Mouse (Mus musculus): ENCODE data around the gene Cog3. TPM values are rescaled to one million over a fixed set of nuclear protein-coding genes. Genes with fewer than 3 reads are reported as not detected.

The Cog3 gene
- total RNA-seq, 2 experiments from 2014 or later, result 13.4 to 14.8 TPM

- peak; percentile 26 to 35 for DNase-seq
- intact Hi-C loops (cut with DNase I), result loop anchor here (1.0 kb wide), 1 partner anchor 39 kb away; no protein-coding TSS in a partner anchor
Observed at GRCm38 (mm10) chr14:75761028-75761805, 6.9 kb upstream of the Cog3 start.

GRCm38 (mm10) chr14:75758401-75758800 is 4.1 kb upstream of the Cog3 start:
- intact Hi-C loops (cut with DNase I), result loop anchor here (10.0 kb wide), 1 partner anchor 474 kb away; the partner anchor contains the start of gene Zc3h13
- DNase-seq, result no peak

DNA sequence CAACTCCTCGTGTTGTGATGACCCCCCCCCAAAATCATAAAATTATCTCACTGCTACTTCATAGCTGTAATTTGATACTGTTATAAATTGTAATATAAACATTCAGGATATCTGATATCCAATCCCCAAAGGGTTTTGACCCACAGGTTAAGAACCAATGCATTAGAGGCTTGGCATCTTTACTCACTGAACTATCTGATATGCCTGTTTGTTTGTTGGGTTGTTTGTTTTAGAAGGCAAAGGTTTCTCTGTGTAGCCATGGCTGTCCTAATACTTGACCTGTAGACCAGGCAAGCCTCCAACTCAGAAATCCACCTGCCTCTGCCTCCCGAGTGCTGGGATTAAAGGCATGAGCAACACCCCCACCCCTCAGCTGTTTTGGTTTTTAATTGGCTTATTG is 3.5 kb upstream of the Cog3 start:
- intact Hi-C loops (cut with DNase I), result loop anchor here (10.0 kb wide), 1 partner anchor 473 kb away; the partner anchor contains the start of gene Zc3h13
- no peak for DNase-seq

- intact Hi-C loops (cut with DNase I), result loop anchor here (10.0 kb wide), 1 partner anchor 472 kb away; the partner anchor contains the start of gene Zc3h13
- DNase-seq, result no peak
Observed at GRCm38 (mm10) chr14:75756971-75757370, 2.7 kb upstream of the Cog3 start.

DNA sequence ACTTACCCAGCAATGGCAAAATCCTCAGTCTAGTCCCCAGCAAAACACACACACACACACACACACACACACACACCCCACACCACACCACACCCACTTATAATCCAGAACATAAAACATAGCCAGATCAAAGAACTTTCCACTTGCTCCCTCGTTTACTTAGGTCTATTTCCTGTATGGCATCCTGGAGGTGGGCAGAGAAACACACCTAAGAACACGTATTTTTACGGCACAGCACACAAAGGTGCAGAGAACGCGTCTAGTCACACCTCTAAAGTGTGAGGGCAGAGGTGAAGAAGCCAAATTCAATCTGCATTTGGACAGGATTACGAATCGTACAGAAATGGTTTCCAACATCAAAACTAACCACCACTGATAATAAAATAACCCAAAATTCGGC is 1.1 kb downstream of the Cog3 start:
- no peak for DNase-seq
- intact Hi-C loops (cut with DNase I), result loop anchor here (10.0 kb wide), 1 partner anchor 468 kb away; the partner anchor contains the start of gene Zc3h13

- no peak for DNase-seq
- intact Hi-C loops (cut with DNase I), result loop anchor here (10.0 kb wide), 1 partner anchor 466 kb away; the partner anchor contains the start of gene Zc3h13
Observed at GRCm38 (mm10) chr14:75751040-75751439, 3.3 kb downstream of the Cog3 start.

GRCm38 (mm10) chr14:75749123-75749522 is 5.2 kb downstream of the Cog3 start:
- intact Hi-C loops (cut with DNase I), result no loop called here

GRCm38 (mm10) chr14:75747960-75748359 is 6.4 kb downstream of the Cog3 start:
- intact Hi-C loops (cut with DNase I), result no loop called here
- no peak for DNase-seq

More at GRCm38 (mm10) chr14:75749123-75749522, 5.2 kb downstream of the Cog3 start:
- DNase-seq, result no peak

- no peak for DNase-seq
- intact Hi-C loops (cut with DNase I), result no loop called here
Observed at GRCm38 (mm10) chr14:75741904-75742303, 12.4 kb downstream of the Cog3 start.

DNA sequence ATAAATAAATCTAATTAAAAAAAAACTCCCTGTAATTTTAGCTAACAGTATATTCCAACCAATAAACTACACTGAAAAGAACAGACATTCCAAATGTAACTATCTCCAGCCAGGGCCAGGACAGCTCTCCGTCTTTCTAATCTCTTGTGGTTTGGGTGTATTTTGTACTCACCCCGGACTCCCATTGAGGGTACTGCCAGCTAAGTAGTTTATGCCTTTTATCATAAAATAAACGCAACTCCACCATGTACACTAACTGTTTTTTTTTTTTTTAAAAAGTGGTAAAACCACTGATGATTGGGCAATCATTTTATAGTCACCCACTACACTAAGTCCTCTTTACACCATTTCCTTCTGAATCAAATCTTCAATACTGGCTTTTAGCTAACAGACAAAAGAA is 18.7 kb downstream of the Cog3 start:
- DNase-seq, result no peak
- intact Hi-C loops (cut with DNase I), result no loop called here

GRCm38 (mm10) chr14:75732631-75733030 is 21.7 kb downstream of the Cog3 start:
- DNase-seq, result no peak
- intact Hi-C loops (cut with DNase I), result no loop called here

DNA sequence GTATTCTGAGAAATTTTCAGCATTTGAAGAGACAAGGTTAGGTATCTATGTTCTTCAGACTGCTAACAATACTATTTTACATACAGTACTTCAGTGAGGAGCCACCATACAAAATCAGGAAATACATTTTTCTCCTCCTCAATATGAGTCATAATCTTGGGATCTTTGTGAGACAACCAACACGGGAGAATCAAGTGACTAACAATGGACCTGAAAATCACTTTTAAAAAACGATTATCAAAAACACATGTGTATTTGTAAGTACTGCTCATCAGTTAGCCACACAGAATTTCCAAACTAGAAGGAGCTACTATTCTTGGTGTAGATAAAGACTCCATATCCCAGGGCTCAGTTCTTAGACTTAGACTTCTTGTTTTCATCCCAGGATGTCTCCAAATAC is 23.0 kb downstream of the Cog3 start:
- intact Hi-C loops (cut with DNase I), result no loop called here
- no peak for DNase-seq

- intact Hi-C loops (cut with DNase I), result no loop called here
- no peak for DNase-seq
Observed at GRCm38 (mm10) chr14:75728111-75728510, 26.2 kb downstream of the Cog3 start.

DNA sequence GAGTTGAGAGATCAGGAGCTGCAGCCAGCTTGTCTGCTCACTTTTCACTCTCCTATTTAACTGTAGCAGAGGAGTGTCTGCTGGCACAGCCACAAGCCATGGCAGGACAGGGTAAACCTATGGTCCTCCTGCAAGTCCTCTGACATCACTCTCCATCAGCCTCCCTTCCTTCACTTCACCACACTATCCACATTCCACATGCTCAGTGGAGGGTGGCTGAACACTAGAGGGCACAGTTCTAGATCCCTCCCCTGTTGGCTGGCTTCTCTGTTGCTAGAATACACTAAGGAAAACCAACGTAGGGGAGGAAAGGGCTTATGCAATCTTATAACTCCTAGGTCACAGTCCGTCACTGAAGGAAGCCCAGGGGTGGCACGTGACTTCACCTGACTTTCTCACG is 27.3 kb downstream of the Cog3 start:
- intact Hi-C loops (cut with DNase I), result no loop called here

DNA sequence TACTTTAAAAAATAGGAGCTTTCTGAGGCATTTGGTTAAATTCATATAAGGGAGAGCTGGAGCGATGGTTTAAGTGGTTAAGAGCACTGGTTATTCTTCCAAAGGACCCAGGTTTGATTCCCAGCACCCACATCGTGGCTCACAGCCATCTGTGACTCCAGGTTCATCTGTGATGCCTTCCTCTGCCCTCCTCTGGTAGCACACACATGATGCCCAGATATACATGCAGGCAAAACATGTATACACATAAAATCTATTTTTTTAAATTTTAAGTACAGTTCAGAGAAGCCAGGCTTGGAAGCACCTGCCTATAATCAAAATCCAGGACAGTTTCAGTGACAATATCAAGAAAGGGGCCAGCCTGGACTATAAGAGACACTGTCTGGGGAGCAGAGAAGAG is 31.5 kb downstream of the Cog3 start:
- DNase-seq, result no peak
- intact Hi-C loops (cut with DNase I), result loop anchor here (1.0 to 5.0 kb wide), 3 partner anchors 38 to 661 kb away; no protein-coding TSS in a partner anchor

More for the DNA sequence above, 27.3 kb downstream of the Cog3 start:
- DNase-seq, result no peak

- peak; percentile 46 for DNase-seq
- intact Hi-C loops (cut with DNase I), result loop anchor here (1.0 to 5.0 kb wide), 3 partner anchors 39 to 660 kb away; no protein-coding TSS in a partner anchor
Observed at GRCm38 (mm10) chr14:75721977-75722563, 32.2 kb downstream of the Cog3 start.

DNA sequence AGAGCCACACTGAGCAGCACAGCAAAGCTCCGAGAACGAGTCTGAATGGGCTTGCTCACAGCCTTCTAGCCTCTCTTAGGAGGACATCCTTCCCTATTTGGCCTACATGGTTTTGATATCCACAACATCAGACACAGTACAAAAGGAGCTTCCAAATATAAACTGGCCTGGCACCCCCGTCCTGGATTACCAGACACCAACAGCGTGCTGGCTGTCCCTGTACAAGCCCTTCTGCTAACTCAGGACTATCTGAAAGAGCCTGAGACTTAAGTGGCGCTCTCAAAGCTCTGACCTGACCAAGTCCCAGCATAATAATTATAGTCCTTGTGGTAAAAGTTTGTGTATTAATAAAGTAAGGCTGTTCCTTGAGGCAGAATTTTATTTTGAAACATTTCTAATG is 34.2 kb downstream of the Cog3 start:
- intact Hi-C loops (cut with DNase I), result loop anchor here (5.0 kb wide), 1 partner anchor 658 kb away; no protein-coding TSS in a partner anchor
- DNase-seq, result peak in 1 of 2 experiments; percentile 16

DNA sequence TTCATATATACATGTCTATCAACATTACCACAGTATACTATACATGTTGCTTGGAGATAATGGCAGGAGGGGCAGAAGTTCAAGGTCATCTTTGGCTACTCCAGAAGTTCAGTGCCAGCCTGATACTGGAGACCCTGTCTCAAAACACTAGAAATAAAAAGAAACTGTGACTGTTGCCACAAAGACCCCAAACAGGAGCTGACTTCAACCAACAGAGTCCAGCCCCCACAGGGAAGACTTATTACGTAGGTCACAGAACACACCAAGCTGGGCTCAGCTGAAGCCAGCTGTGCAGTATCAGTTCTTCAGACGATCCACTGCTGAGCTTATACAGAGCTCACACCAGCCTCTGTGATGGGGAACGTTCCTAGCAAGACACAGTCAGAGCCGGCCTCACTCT is 37.9 kb downstream of the Cog3 start:
- intact Hi-C loops (cut with DNase I), result loop anchor here (10.0 kb wide), 1 partner anchor 372 kb away; no protein-coding TSS in a partner anchor
- DNase-seq, result no peak

DNA sequence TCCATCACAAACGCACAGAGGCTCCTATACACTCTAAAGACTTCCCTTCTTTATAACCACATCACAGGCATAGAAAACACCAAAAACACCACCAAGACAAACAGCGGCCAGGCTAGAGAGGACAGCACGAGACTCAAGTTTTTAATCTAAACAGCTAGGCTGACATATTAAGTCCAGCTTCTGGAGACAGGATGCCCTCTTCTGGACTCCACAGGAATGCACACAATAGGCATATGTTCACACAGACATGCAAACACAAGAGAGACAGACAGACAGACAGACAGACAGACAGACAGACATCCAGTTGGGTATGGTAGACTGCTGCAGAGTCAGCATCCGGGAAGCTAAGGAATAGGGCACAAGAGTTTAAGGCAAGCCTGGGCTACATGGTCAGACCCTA is 40.7 kb downstream of the Cog3 start:
- intact Hi-C loops (cut with DNase I), result loop anchor here (10.0 kb wide), 1 partner anchor 369 kb away; no protein-coding TSS in a partner anchor
- no peak for DNase-seq

DNA sequence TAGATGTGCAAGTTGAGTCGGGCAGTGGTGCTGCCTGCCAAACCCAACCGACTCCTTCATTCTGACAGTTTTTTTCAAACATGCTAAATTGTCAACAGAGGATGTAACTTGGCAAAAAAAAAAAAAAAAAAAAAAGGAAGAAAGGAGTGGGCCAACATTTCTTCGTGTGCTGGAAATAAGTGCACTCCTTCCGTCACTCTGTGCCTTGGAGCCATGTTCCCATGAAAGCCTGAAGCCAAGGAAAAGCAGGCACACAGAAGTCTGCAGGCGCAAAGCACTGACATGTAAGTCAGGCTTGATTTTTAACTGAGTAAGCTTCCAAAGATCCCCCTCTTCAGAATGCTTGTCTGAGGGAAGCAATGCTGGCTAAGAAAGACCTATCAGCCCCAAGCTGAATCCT is 41.6 kb downstream of the Cog3 start:
- DNase-seq, result no peak
- intact Hi-C loops (cut with DNase I), result loop anchor here (10.0 kb wide), 1 partner anchor 368 kb away; no protein-coding TSS in a partner anchor

DNA sequence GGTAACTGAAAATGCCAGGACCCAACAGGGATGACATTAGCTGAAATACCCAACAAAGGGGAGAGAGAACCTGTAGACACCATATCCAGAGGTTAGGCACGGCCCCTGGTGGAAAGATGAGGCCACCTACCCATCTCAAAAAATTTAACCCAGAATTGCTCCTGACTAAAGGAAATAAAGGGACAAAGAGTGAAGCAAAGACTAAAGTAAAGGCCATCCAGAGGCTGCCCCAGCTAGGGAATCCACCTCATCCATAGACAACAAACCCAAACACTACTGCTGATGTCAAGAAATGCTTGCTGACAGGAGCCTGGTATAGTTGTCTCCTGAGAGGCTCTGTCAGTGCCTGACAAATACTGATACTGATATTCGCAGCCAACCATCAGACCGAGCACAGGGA is 42.6 kb downstream of the Cog3 start:
- intact Hi-C loops (cut with DNase I), result loop anchor here (10.0 kb wide), 1 partner anchor 367 kb away; no protein-coding TSS in a partner anchor
- DNase-seq, result no peak
